Mouse (Mus musculus) ES-E14 (cell line): ENCODE data around the gene Ubxn7.

Experiments
- CHD2 ChIP-seq: IDR thresholded peaks from 2 replicates; pipeline ENCODE4 v1.6.1; 2014; ENCODE audit warnings: mild to moderate bottlenecking, low read depth, low read length, inconsistent platforms
- HCFC1 ChIP-seq: IDR thresholded peaks from 2 replicates; pipeline ENCODE4 v1.6.1; 2012; ENCODE audit warnings: low read length, inconsistent platforms, borderline replicate concordance; ENCODE audit not compliant: insufficient read depth
- MAFK ChIP-seq: IDR thresholded peaks from 2 replicates; pipeline ENCODE4 v1.6.1; 2014; ENCODE audit warnings: mild to moderate bottlenecking, low read depth, low read length, inconsistent platforms; ENCODE audit not compliant: insufficient read depth
- ZC3H11A ChIP-seq: IDR thresholded peaks from 2 replicates; pipeline ENCODE4 v1.6.1; 2012; ENCODE audit warnings: low read depth, mild to moderate bottlenecking, inconsistent platforms, low read length, borderline replicate concordance
- ZNF384 ChIP-seq: IDR thresholded peaks from 2 replicates; pipeline ENCODE4 v1.6.1; 2012; ENCODE audit warnings: low read depth, low read length, inconsistent platforms

DNA sequence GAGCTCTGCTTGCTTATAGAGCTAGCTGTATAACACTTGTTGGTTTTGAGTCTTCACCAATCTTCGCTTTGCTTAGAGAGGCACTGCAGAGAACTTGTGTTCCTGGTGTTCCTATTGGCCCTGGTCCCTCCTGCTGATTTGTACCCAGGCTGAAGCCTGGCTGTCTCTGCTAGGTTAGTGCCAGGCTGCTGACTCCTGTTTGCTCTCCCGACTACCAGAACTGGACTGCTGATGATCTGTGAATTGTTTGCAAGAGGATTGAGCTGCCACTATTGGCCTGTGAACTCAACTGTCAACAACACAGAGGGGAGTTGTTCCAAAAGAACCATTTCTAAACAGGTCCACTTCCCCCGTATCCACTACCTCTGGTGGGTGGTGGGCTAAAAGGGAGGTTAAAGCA lies 109.4 kb downstream of the Ubxn7 start:
- TF ChIP-seq ZNF384: no peak
- no peak for TF ChIP-seq HCFC1
- TF ChIP-seq ZC3H11A: no peak
- no peak for TF ChIP-seq MAFK
- no peak for TF ChIP-seq CHD2
